Mouse (Mus musculus): ENCODE data around the gene Myo18a. TPM values are rescaled to one million over a fixed set of nuclear protein-coding genes. Genes with fewer than 3 reads are reported as not detected.

Gene Myo18a
- polyA plus RNA-seq, 1 experiment from 2014 or later = 166 TPM

- ChIA-PET POLR2A (no interaction called here), CTCF (no interaction called here)
- ATAC-seq (no peak), DNase-seq (ENCODE audit: low read depth, low spot score) (no peak)
- in situ Hi-C loops (cut with MboI; ENCODE audit: low pct_unique_long_range_greater_than_20kb) = no loop called here
- H3K27me3 ChIP-seq = no peaks in the 10 kb centered on the region
- TF ChIP-seq CTCF (IDR thresholded peaks at IDR 0.05) = no peak
These were observed 94.0 kb downstream of the Myo18a start for GRCm38 (mm10) chr11:77857089-77857488.

GRCm38 (mm10) chr11:77858589-77858988 is 95.5 kb downstream of the Myo18a start:
- DNase-seq (ENCODE audit: low read depth, low spot score) = no peak
- ATAC-seq = no peak
- ChIA-PET CTCF (no interaction called here), POLR2A (no interaction called here)
- no peak for TF ChIP-seq CTCF (IDR thresholded peaks at IDR 0.05)
- H3K27me3 ChIP-seq = no peaks in the 10 kb centered on the region
- in situ Hi-C loops (cut with MboI; ENCODE audit: low pct_unique_long_range_greater_than_20kb) = no loop called here

- no peaks in the 10 kb centered on the region for H3K27me3 ChIP-seq
- ChIA-PET CTCF (no interaction called here), POLR2A (no interaction called here)
- in situ Hi-C loops (cut with MboI; ENCODE audit: low pct_unique_long_range_greater_than_20kb) = no loop called here
- DNase-seq (ENCODE audit: low read depth, low spot score) = no peak
- TF ChIP-seq CTCF (IDR thresholded peaks at IDR 0.05) = no peak
- no peak for ATAC-seq
These were observed 97.9 kb downstream of the Myo18a start for GRCm38 (mm10) chr11:77860947-77861346.

- TF ChIP-seq CTCF (IDR thresholded peaks at IDR 0.05) = no peak
- no peak for DNase-seq (ENCODE audit: low read depth, low spot score)
- no peaks in the 10 kb centered on the region for H3K27me3 ChIP-seq
- in situ Hi-C loops (cut with MboI; ENCODE audit: low pct_unique_long_range_greater_than_20kb) = no loop called here
- no peak for ATAC-seq
- ChIA-PET POLR2A (no interaction called here), CTCF (interaction anchor here (1.0 kb wide), 1 partner anchor 36 kb away, joined by 3 read pairs; no protein-coding TSS in a partner anchor)
These were observed 99.8 kb downstream of the Myo18a start for GRCm38 (mm10) chr11:77862887-77863286.

GRCm38 (mm10) chr11:77864771-77865170 is 101.7 kb downstream of the Myo18a start:
- in situ Hi-C loops (cut with MboI; ENCODE audit: low pct_unique_long_range_greater_than_20kb) = no loop called here
- POLR2A ChIA-PET = no interaction called here
- H3K27me3 ChIP-seq = no peaks in the 10 kb centered on the region
- ATAC-seq = no peak
- CTCF ChIA-PET = interaction anchor here (1.8 kb wide), 1 partner anchor 38 kb away, joined by 5 read pairs; no protein-coding TSS in a partner anchor
- no peak for DNase-seq (ENCODE audit: low read depth, low spot score)
- TF ChIP-seq CTCF (IDR thresholded peaks at IDR 0.05) = no peak

- DNase-seq (ENCODE audit: low read depth, low spot score) = no peak
- CTCF ChIA-PET = interaction anchor here (1.1 to 1.6 kb wide), 3 partner anchors 11 to 40 kb away, joined by 3 to 4 read pairs (median 3); no protein-coding TSS in a partner anchor
- TF ChIP-seq CTCF (IDR thresholded peaks at IDR 0.05) = no peak
- POLR2A ChIA-PET = no interaction called here
- no peaks in the 10 kb centered on the region for H3K27me3 ChIP-seq
- in situ Hi-C loops (cut with MboI; ENCODE audit: low pct_unique_long_range_greater_than_20kb) = no loop called here
- ATAC-seq = no peak
These were observed 104.5 kb downstream of the Myo18a start for GRCm38 (mm10) chr11:77867419-77868083.

- H3K27me3 ChIP-seq = no peaks in the 10 kb centered on the region
- no peak for TF ChIP-seq CTCF (IDR thresholded peaks at IDR 0.05)
- POLR2A ChIA-PET = no interaction called here
- in situ Hi-C loops (cut with MboI; ENCODE audit: low pct_unique_long_range_greater_than_20kb) = no loop called here
- ATAC-seq (no peak), DNase-seq (ENCODE audit: low read depth, low spot score) (no peak)
- CTCF ChIA-PET = interaction anchor here (1.5 kb wide), 1 partner anchor 23 kb away, joined by 5 read pairs; the partner anchor contains the start of gene Pipox
These were observed 108.4 kb downstream of the Myo18a start for GRCm38 (mm10) chr11:77871436-77871835.

GRCm38 (mm10) chr11:77872236-77872635 is 109.2 kb downstream of the Myo18a start:
- CTCF ChIA-PET = interaction anchor here (1.5 kb wide), 1 partner anchor 22 kb away, joined by 5 read pairs; the partner anchor contains the start of gene Pipox
- ATAC-seq = no peak
- TF ChIP-seq CTCF (IDR thresholded peaks at IDR 0.05) = no peak
- POLR2A ChIA-PET = interaction anchor here (0.6 to 1.0 kb wide), 2 partner anchors 20 to 22 kb away, joined by 3 read pairs; no protein-coding TSS in a partner anchor
- no peaks in the 10 kb centered on the region for H3K27me3 ChIP-seq
- no peak for DNase-seq (ENCODE audit: low read depth, low spot score)
- in situ Hi-C loops (cut with MboI; ENCODE audit: low pct_unique_long_range_greater_than_20kb) = no loop called here

GRCm38 (mm10) chr11:77872685-77873084 is 109.6 kb downstream of the Myo18a start:
- no peak for DNase-seq (ENCODE audit: low read depth, low spot score)
- H3K27me3 ChIP-seq = no peaks in the 10 kb centered on the region
- ChIA-PET POLR2A (interaction anchor here (1.0 kb wide), 1 partner anchor 20 kb away, joined by 3 read pairs; no protein-coding TSS in a partner anchor), CTCF (interaction anchor here (1.5 kb wide), 1 partner anchor 21 kb away, joined by 5 read pairs; the partner anchor contains the start of gene Pipox)
- in situ Hi-C loops (cut with MboI; ENCODE audit: low pct_unique_long_range_greater_than_20kb) = no loop called here
- ATAC-seq = no peak
- TF ChIP-seq CTCF (IDR thresholded peaks at IDR 0.05) = no peak

- no peak for DNase-seq (ENCODE audit: low read depth, low spot score)
- ChIA-PET CTCF (interaction anchor here (1.0 to 1.5 kb wide), 2 partner anchors 9 to 21 kb away, joined by 3 to 5 read pairs; partner anchors contain the start of gene Pipox), POLR2A (no interaction called here)
- in situ Hi-C loops (cut with MboI; ENCODE audit: low pct_unique_long_range_greater_than_20kb) = no loop called here
- H3K27me3 ChIP-seq = no peaks in the 10 kb centered on the region
- no peak for ATAC-seq
- TF ChIP-seq CTCF (IDR thresholded peaks at IDR 0.05) = no peak
These were observed 110.1 kb downstream of the Myo18a start for GRCm38 (mm10) chr11:77873116-77873515.

- ATAC-seq (no peak), DNase-seq (ENCODE audit: low read depth, low spot score) (no peak)
- ChIA-PET CTCF (interaction anchor here (0.8 to 3.4 kb wide), 3 partner anchors 10 to 91 kb away, joined by 3 to 13 read pairs (median 3); no protein-coding TSS in a partner anchor), POLR2A (interaction anchor here (0.8 kb wide), 1 partner anchor 45 kb away, joined by 3 read pairs; no protein-coding TSS in a partner anchor)
- in situ Hi-C loops (cut with MboI; ENCODE audit: low pct_unique_long_range_greater_than_20kb) = no loop called here
- no peaks in the 10 kb centered on the region for H3K27me3 ChIP-seq
- TF ChIP-seq CTCF (IDR thresholded peaks at IDR 0.05) = no peak
These were observed 111.7 kb downstream of the Myo18a start for GRCm38 (mm10) chr11:77874685-77875231.
